Mouse (Mus musculus) layer of hippocampus, adult 2 months (tissue): ENCODE data around the gene Itfg2. TPM values are rescaled to one million over a fixed set of nuclear protein-coding genes. Genes with fewer than 3 reads are reported as not detected.

Experiments used
- DNase-seq, 2 experiments: peaks; one replicate each; pipeline ENCODE4 v3.0.0; 2022; ENCODE audit warnings: low spot score in 2 of 2
- H3K27ac ChIP-seq: fragments of 200-600 bp; 2 replicates; pipeline ENCODE4 v1.8.1; 2022
- H3K4me3 ChIP-seq: fragments of 200-600 bp; 2 replicates; pipeline ENCODE4 v1.8.1; 2022; ENCODE audit warnings: mild to moderate bottlenecking
- CTCF ChIP-seq: fragments of 200-600 bp; conservative IDR thresholded peaks from 2 replicates; pipeline ENCODE4 v1.8.1; 2022; ENCODE audit warnings: antibody characterized with exemption, mild to moderate bottlenecking, moderate library complexity
- long read RNA-seq, 2 experiments: library from polyadenylated mRNA; stranded (forward); transcript quantifications; one replicate each; pipeline ENCODE4 v2.0.0; 2021; ENCODE audit warnings: borderline mapping rate in 2 of 2
- total RNA-seq, 2 experiments: library from RNA; stranded (reverse); gene quantifications; 2 replicates each; pipeline ENCODE4 v1.2.3; 2021

Itfg2 gene
- total RNA-seq, result 10 to 100 TPM; 23.8 to 28.6 TPM
- long read RNA-seq, experiment 1, transcript Itfg2-201 (12 exons, 2,320 nt), result major isoform, 14 of 19 reads
- long read RNA-seq, experiment 1, partial matches to known transcripts, result 1 of 19 reads
- long read RNA-seq, experiment 1, other reads (novel, unspliced or antisense), result 3 of 19 reads
- long read RNA-seq, experiment 2, transcript Itfg2-201 (12 exons, 2,320 nt), result major isoform, 15 of 24 reads
- long read RNA-seq, experiment 2, partial matches to known transcripts, result 0 of 24 reads
- long read RNA-seq, experiment 2, other reads (novel, unspliced or antisense), result 8 of 24 reads

DNA sequence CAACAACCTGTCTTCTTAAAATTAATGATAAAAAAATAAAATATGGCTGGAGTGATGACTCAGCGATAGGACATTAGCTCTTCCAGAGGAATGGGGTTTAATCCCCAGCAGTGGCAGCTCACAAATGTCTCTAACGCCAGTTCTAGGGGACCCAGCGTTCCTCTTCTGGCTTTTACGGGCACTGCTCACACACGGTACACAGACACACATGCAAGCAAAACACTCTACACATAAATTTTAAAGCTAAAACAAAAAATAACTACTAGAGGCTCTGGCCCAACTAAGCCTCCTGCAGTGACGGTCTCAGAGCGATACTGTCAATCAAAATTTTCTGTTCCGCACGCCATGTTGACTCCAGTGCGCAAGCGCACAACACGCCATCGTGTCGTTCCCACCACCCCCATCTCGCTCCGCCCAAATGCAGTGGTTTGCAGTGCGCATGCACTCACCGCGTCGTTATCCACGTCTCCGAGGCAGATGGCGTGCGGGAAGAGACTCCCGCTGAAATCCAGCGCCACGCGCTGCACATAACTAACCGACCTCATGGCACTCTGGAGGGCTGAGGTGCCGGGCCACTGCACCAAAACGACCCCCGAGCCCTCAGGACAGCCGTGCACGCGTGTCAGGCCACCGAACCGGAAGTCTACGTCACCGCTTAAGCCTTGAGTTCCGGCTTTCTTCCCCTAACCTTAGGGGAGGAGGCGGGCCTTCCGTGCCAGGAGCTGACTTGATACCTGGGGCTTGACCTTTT is at the start of gene Itfg2:
Gene Itfg2 (minus strand): TSS at position 663 of the 751 bp plus-strand sequence.
- no peak for TF ChIP-seq CTCF
- H3K27ac ChIP-seq, result peak within 1 kb of the TSS; percentile 99
- DNase-seq, result peak; percentile 95 to 96
- H3K4me3 ChIP-seq, result peak within 1 kb of the TSS; percentile 85

DNA sequence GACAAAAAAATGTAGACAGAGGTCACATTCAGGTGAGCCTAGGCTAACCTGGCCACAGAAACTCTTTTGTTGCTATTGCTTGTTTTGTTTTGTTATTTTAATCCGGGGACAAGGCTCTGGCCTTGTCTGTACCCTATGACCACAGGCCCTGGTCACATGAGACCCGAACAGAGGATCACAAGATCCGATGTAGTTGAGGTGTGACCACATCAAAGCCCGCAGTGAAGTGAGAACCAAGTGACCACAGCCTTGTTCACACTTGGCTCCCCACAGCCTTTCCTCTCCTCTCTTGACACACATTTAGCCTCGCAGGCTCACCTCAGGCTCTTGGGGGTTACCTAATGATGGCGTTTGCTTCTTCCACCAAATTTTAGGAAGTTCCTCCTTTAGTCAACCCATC is 49.4 kb upstream of the Itfg2 start:
- H3K4me3 ChIP-seq, result no peak overlapping the region

DNA sequence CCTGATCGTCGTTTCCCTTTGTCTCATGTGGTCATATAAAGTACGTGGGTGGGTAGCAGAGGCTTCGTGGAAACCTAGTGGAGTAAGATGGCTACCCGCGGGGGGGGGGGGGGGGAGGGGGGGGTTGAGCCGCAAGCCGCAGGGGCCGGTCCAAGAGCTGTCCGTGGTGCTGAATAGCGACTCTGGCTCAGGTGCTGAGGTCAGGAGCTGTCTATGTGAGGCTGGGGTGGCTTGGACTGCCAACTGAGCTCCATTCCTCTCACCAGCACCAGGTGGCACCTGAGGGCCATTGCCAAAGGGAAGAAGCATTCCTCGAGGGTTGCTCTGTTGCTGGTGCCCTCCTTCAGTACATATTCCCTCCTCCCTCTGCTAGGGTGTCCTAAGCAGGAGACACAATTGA is 44.7 kb upstream of the Itfg2 start:
- no peak overlapping the region for H3K4me3 ChIP-seq
- TF ChIP-seq CTCF, result no peak; the same call in none of the 2 replicates
- H3K27ac ChIP-seq, result no peak overlapping the region
- DNase-seq, result no peak

More for the DNA sequence above, 49.4 kb upstream of the Itfg2 start:
- no peak for TF ChIP-seq CTCF
- H3K27ac ChIP-seq, result no peak overlapping the region
- no peak for DNase-seq

DNA sequence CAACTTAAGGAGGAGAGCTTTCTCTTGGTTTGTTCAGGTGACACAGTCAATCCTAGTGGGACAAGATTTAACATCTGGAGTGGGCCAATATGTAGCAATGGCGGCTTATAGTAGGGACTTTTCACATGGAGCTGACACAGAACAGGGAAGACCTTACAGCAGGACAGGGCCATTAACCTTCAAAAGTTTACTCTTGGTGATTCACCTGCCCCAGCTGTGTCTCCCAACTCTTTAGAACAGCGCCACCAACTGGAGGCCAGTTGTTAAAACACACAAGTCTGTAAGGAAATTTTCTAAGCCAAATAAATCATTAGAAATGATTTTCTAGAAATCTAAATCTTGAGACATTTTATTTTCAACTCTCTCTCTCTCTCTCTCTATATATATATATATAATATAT is 42.6 kb upstream of the Itfg2 start:
- TF ChIP-seq CTCF, result peak; percentile 59
- DNase-seq, result no peak
- no peak overlapping the region for H3K4me3 ChIP-seq
- H3K27ac ChIP-seq, result no peak overlapping the region

DNA sequence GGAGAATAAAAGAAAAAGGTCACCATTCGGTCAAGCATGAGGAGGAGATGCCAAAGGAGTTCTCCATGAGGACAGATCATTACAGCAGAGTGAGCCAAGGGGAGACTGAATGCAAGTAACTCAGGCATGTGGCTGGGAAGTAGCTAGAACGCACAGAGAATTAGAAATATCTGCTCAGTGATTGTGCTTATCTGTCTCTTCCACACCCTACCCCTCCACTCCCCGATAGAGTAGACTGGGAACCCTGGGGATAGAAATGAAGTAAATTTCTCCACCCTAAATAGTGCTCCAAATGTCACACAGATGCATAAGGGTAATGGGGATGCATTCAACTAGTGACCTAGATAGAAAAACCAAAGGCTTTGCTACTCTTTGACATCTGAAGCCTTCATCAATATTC is 41.8 kb upstream of the Itfg2 start:
- no peak overlapping the region for H3K27ac ChIP-seq
- TF ChIP-seq CTCF, result no peak

DNA sequence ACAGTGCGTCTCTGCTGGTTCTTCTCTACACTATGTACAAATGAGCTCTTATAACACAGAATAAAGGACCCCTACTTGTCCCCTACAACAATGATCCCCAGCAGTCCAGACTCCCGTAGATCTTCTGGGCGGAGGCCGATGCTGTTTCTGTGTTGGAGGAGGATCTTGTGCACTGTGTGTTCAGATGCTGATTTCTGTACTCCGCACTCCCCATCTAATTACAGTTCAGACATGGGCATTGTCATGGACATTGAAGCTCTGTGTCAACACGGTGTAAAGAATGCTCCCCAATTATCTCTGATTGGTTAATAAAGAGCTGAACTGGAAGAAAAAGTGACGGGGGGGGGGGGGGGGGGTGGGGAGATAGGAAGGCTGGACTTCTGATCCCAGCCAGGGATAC is 41.3 kb upstream of the Itfg2 start:
- no peak for TF ChIP-seq CTCF
- Histone ChIP-seq H3K4me3 (no peak overlapping the region), H3K27ac (no peak overlapping the region)
- DNase-seq, result no peak

More for the DNA sequence above, 41.8 kb upstream of the Itfg2 start:
- no peak for DNase-seq
- no peak overlapping the region for H3K4me3 ChIP-seq

DNA sequence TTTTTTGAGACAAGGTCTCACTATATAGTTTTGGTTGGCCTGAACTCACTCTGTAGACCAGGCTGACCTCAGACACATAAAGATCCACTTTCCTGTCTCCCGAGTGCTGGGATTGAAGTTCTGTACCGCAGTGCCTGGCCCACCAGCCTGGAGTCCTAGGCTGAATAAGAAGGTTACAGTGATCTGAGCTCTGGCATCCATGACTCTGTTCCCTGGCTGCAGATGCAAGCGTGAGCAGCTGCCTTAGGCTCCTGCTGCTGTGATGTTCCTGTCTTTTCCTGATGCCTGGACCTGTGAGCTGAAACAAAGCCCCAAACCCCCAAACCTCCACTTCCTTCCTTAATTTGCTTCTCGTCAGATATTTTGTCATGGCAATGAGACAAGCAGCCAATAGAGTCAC is 40.3 kb upstream of the Itfg2 start:
- no peak overlapping the region for H3K4me3 ChIP-seq
- no peak for DNase-seq
- no peak for TF ChIP-seq CTCF

DNA sequence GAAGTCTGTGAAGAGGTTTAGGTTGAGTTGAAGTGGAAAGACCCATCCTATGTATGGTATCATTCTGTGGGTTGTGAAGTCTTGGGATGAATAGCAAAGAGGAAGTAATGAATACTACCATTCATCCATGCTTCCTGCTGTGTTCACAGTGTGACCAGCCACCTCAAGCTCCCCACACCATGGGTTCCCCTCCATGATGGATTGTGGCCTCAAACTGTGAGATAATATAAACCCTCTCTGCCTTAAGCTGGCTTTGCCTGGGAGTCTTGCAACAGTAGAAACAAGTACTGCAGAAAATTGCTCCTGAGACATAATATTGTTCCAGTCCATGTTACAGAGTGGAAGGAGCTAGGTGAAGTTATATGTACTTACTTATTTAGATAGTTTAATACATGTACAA is 36.9 kb upstream of the Itfg2 start:
- TF ChIP-seq CTCF, result no peak
- Histone ChIP-seq H3K27ac (no peak overlapping the region), H3K4me3 (no peak overlapping the region)
- DNase-seq, result no peak

More for the DNA sequence above, 40.3 kb upstream of the Itfg2 start:
- no peak overlapping the region for H3K27ac ChIP-seq

DNA sequence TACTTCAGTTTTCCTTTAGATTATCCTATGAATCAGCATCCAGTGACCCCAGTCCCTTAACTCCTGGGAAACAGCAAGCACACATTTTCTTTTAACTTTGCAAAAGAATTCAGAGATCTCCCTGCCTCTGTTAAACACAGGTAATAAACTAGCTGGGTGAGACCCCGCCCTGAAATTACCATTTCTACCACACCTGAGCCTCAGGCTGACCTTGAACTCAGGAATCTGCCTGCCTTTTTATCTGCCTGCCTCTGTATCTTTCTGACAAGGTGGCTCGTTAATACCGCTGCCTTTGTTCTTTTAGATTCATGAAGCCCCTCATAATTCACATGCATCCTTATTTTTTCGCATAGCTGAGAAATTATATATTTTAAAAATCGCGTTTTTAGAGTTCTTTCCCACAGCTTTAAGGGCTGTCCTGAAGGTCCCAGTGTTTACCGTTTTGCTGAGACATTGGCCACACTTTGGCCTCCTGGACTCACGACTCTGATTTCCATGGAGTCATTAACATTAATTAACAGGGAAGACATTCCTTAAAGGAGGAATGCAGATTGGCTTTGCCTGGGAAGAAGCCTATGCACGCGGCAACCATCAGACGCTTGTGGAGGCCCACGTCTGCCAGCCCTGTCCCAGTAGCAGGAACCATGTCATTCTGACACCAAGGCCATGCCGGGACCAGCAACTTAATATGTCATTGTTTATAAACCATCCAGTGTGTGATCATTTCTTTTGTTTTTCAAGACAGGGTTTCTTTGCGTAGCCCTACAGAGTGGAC is 36.2 kb upstream of the Itfg2 start:
- TF ChIP-seq CTCF, result no peak
- no peak overlapping the region for H3K4me3 ChIP-seq

DNA sequence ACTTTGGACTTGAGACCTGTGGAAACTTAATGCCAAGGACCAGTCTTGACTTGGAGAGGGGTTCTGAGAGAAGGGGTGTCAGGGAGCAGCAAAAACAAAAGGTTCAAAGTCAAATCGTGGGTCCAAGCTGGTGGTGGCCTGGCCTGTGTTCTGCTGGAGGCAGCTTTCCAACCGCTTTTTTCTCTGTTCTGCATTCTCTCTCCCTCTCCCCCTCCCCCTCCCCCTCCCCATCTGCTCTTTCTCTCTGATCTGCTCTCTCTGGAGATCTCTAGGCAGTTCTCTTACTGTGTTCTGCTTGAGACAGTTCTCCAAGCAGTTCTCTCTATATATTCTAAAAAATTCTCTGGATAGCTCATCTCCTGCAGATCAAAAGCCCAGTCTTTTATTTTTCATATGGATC is 35.6 kb upstream of the Itfg2 start:
- no peak for TF ChIP-seq CTCF
- Histone ChIP-seq H3K4me3 (no peak overlapping the region), H3K27ac (peak overlapping the region; percentile 43; the same call in 1 of the 2 replicates)
- DNase-seq, result no peak

More for the DNA sequence above, 36.2 kb upstream of the Itfg2 start:
- DNase-seq, result no peak
- no peak overlapping the region for H3K27ac ChIP-seq

DNA sequence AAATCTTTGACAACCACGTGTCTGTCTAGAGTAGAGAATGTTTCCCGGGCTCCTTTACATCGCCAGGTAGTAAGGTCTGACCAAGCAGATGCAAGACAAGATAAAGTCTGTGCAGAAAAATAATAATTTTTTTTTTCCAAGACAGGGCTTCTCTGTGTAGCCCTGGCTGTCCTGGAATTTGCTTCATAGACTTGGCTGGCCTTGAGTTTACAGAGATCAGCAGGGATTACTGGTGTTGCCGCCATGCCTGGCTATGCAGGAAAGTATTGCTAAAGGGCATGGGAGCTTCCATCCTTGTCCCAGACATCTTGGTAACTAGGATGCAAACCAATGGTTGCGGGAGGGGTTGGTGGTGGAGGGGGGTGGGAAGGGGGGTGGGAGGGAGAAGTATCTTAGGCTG is 32.5 kb upstream of the Itfg2 start:
- DNase-seq, result no peak
- TF ChIP-seq CTCF, result no peak
- Histone ChIP-seq H3K4me3 (no peak overlapping the region), H3K27ac (no peak overlapping the region)

DNA sequence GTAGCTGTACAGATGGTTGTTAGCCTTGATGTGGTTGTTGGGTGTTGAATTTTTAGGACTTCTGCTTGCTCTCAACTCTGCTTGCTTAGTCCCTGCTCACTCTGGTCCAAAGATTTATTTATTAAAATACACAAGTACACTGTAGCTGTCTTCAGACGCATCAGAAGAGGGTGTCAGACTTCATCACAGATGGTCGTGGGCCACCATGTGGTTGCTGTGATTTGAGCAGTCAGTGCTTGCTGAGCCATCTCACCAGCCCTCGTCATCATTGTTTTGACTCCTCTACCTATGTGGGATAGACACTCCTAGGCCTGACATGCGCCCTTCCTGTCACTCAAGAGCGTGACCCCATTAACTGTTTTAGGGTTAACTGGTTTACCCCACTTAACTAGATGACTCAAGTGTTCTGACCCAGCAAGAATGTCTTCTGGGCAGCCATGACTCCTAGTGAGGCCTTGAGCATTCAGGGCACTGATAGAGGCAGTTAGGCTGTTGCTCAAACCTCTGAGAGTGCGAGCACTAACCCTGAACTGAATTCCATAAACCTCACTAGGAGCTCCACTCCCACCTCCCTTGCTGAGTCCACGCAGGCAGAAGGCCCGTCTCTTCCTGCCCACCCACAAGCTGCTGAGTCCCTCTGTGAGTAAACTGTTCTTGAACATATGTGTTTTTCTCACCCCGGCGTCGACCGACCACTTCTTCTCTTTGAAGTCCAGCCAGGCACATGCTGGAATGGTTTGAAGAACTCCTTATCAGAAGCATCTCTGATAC is 31.3 kb upstream of the Itfg2 start:
- DNase-seq, result peak; percentile 60 to 65
- H3K4me3 ChIP-seq, result no peak overlapping the region
- TF ChIP-seq CTCF, result no peak; the same call in 1 of the 2 replicates
- peak overlapping the region; percentile 70 for H3K27ac ChIP-seq
